Mouse (Mus musculus) splenic B cell, adult 2 months (primary cell): ENCODE measurements around the gene Angptl8.

ENCODE experiments used
- DNase-seq: peaks from one replicate; pipeline ENCODE4 v3.0.0-alpha.2; 2011; ENCODE audit warnings: low read depth, low spot score
- H3K27me3 ChIP-seq: 2 replicates; pipeline ENCODE4 v1.6.1; 2012; ENCODE audit warnings: mild to moderate bottlenecking, low read length, moderate library complexity, mixed read lengths; ENCODE audit not compliant: control insufficient read depth, poor library complexity, insufficient read depth, severe bottlenecking
- H3K36me3 ChIP-seq: 2 replicates; pipeline ENCODE4 v1.6.1; 2012; ENCODE audit warnings: mild to moderate bottlenecking, low read length, moderate library complexity, mixed read lengths; ENCODE audit not compliant: control insufficient read depth, poor library complexity, insufficient read depth, severe bottlenecking

Angptl8 gene

DNA sequence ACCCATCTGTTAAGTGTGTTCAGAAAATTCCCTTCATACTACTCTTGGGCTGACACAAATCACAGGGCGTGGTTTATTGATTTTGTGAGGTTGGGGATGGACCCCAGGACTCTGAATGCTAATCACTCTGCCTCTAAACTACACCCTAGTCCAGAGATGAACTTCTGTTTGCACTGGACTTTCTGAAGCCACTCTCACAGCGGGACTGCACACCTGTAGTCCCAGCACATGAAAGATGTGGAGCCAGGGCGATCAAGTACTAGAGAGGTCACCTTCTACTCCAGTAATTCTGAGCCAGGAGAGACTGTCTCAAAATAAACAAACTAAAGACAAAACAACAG lies 36.3 kb upstream of the Angptl8 start:
- no peaks in the 10 kb centered on the region for H3K36me3 ChIP-seq
- no peak for DNase-seq
- H3K27me3 ChIP-seq: no peaks in the 10 kb centered on the region

DNA sequence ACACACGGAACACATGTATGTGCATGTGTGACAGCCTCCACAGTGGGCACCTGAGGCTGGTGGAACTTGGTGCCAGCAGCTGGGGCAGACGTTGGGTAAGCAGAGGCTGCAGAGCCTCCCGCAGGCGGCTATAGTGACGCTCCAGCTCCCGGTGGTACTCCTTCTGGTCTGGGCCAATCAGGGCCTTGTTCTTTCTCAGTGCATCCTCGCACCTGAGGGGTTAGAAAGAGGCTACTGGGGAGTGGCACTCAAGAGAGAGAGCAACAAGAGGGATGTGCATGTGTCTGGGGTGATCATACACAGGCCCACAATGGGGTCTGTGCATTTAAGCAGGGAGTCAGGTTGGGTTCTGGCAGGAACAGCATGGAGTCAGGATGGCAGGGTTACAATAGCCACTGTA lies 34.2 kb upstream of the Angptl8 start:
- no peaks in the 10 kb centered on the region for H3K36me3 ChIP-seq

DNA sequence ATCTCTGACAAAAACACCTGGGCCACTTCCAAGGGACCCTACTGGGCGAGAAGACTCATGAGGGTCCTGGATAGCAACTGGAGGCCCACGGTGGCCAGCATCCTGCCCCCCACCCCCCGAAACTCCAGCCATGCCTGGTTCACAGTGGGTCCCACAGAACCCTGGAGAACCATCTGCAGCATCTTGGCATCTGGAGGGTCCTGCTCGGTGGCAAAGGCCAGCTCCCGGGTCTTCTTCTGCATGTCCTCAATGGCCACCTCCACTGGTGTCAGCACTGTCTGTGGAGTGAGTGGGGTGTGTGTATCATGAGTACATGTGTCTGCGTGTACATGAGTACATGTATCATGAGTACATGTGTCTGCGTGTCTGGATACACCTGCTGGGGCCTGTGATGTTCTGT lies 33.7 kb upstream of the Angptl8 start:
- Histone ChIP-seq H3K36me3 (no peaks in the 10 kb centered on the region), H3K27me3 (no peaks in the 10 kb centered on the region)

More for the DNA sequence above, 34.2 kb upstream of the Angptl8 start:
- H3K27me3 ChIP-seq: no peaks in the 10 kb centered on the region
- DNase-seq: no peak

DNA sequence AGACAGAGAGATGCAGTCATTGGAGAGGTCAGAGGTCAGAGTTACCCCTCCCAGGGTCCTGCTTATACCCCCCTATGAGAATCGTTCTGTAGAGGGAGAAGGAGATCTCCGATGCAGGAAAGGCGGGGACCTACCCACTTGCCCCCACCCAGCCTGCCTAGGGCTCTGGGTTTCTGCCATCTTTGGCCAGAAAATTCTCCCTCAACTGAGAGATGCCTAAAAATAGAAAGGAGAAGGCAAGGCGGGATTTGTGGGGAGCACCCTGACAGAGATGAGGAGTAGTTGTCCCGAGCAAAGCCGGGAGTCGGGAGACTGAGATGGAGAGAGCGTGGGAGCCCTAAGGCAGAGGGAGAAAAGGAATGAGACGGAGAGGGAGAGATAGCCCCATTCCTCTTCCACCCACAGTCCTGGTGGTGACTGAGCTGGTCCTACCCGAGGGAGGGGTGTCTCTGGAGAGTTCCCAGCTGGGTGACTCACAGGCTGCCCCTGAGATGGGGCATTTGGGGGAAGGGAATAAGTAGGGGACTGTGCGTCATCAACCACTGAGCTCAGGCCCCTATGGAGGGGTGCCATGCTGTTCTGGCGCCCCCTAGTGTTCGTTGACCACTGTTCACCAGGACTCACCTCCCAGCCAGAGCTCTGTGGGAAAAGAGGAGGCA lies 31.2 kb upstream of the Angptl8 start:
- peak; percentile 84 for DNase-seq
- no peaks in the 10 kb centered on the region for H3K36me3 ChIP-seq
- H3K27me3 ChIP-seq: no peaks in the 10 kb centered on the region

More for the DNA sequence above, 33.7 kb upstream of the Angptl8 start:
- DNase-seq: no peak

DNA sequence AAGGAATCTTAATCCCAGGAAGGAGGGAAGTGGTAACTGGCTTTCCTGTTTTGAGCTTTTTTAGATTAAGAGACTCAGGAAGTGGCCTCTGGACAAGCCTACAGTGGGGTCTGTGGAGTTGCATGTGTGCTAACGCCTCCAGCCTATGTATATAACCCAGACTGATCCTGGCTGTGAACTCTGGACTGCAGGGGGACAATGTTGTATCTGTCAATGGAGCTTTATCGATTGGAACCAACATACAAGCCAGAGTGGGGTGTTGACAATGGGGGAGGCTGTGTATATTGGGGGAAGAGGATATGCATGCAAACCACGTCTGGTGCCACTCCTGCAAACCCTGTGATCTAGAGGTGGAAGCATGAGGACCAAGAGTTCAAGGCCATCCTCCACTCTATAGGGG lies 28.9 kb upstream of the Angptl8 start:
- H3K36me3 ChIP-seq: no peaks in the 10 kb centered on the region
- no peak for DNase-seq
- H3K27me3 ChIP-seq: no peaks in the 10 kb centered on the region

DNA sequence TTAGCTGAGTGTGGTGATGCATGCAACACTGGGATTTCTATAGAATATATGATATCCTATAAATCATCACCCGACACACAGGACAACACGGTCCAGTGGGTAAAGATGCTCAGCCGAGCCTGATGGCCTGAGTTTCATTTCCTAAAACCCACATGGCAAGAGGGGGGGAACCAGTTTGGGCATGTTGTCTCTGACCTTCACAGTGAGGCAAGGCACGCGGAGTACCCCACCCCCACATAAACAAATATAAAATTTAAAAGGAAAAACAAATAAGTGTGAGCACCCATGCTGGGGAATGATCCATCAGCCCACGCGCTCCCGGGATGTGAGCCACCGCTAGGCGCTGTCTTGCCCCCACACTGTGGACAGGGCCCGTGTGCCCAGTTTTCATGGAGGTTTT lies 28.3 kb upstream of the Angptl8 start:
- DNase-seq: no peak
- H3K27me3 ChIP-seq: no peaks in the 10 kb centered on the region
- H3K36me3 ChIP-seq: no peaks in the 10 kb centered on the region

DNA sequence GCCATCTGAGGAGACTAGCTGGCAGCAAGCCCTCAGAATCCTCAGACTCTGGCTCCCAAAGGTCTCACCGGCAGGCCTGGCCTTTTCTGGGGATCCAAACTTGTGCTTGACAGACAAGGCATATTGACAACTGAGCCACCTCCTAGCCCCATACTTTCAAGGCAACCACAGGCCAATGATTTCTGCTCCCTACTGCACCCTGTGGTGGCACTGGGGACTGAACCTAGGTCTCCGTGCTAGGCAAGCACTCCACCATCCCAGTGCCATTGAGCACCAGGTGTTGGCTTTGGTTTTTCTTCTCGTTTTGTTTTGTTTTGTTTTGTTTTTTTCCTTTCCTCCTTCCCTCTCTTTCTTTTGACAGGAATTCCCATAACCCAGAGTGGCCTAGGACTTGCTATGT lies 26.7 kb upstream of the Angptl8 start:
- Histone ChIP-seq H3K27me3 (no peaks in the 10 kb centered on the region), H3K36me3 (no peaks in the 10 kb centered on the region)
- DNase-seq: peak; percentile 30

DNA sequence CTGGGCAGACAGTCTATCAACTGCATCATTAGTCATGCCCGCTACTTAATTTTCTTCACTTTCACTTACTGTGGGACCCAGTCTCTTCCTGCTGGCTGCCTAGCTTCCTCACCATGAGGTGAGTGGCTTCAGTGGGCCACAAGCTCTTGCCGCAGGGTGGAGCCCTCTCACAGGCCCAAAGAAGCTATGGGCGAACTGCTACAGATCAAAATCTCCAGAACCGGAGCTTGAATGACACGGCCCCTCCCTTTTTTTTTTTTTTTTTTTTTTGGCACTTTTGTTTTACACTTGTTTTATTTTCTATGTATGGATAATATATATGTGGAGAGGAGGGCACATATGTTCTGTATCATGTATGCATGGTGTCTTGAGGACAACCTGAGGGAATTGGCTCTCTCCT lies 24.1 kb upstream of the Angptl8 start:
- Histone ChIP-seq H3K27me3 (no peaks in the 10 kb centered on the region), H3K36me3 (no peaks in the 10 kb centered on the region)
- DNase-seq: no peak

DNA sequence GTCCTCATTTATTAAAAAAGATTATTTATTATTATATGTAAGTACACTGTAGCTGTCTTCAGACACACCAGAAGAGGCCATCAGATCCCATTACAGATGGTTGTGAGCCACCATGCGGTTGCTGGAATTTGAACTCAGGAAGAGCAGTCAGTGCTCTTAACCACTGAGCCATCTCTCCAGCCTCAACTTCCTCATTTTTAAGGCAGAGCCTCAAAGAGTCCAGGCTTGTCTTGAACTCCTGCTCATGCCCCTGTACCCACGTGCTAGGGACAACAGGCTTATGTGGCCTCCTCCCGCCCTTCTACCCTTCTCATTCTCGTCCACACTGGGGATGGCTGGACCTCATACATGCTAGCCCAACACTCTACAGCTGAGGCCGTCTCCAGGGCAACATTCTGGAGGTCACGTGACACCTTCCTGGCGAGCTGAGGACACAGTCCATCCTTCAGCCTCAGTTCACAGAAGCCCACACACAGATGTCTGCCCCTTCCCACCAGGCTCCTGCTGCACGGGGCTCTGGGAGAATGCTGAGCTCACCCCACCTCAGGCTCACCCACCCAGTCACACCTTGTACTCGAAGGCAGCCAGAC lies 18.5 kb upstream of the Angptl8 start:
- Histone ChIP-seq H3K27me3 (no peaks in the 10 kb centered on the region), H3K36me3 (no peaks in the 10 kb centered on the region)
- DNase-seq: peak; percentile 6

DNA sequence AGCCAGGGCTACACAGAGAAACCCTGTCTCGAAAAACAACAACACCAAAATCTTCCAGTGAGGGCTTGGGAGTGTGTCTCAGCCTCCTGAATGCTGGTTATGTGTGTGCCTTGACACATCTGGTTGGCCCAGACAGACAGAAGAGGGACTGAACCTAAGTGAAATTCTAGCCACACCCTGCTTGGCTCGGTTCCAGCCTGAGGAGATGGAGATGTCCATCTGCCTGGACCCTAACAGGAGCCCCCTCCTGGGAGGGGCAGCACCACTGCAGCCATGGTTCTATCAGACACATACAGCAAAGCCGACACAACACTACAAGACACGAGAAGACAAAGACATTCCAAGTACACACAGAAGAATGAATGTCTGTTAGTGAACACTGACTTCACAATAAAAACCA lies 17.2 kb upstream of the Angptl8 start:
- no peaks in the 10 kb centered on the region for H3K36me3 ChIP-seq
- H3K27me3 ChIP-seq: no peaks in the 10 kb centered on the region
- DNase-seq: no peak

DNA sequence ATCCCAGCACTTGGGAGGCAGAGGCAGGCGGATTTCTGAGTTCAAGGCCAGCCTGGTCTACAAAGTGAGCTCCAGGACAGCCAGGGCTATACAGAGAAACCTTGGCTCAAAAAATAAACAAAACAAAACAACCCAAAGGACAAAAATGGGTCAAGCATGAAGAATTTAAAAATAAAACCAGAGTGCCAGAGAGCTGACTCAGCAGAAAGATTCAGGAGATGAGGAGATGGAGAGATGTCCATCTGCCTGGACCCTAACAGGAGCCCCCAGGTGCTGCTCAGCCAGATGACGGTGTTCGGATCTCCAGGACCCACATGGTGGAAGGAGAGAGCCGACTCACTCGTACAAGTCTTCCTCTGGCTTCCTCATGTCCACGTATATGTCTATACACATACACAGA lies 16.7 kb upstream of the Angptl8 start:
- Histone ChIP-seq H3K27me3 (no peaks in the 10 kb centered on the region), H3K36me3 (no peaks in the 10 kb centered on the region)
- DNase-seq: no peak

DNA sequence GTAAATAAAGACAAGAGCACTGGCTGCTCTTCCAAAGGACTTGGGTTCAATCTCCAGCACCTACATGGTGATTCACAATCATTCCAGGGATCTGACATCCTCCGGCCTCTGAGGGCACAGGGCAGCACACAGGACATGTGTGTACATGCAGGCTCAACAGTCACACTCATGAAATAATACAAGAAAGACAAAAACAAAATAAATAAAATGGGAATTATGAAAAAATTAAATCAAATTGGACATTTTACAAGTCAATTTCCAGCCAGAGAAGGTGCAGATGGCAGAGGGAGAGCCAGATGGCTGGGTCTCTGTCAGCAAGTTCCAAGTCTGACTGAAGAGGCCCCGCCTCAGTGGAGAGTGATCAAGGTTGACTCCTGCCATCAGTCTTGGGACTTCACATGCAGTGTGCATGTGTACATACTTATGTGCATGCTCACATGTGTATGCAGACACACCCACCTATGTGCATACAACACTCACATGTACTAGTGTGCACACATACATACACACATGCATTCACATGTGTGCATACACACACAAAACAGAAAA lies 16.1 kb upstream of the Angptl8 start:
- Histone ChIP-seq H3K36me3 (no peaks in the 10 kb centered on the region), H3K27me3 (no peaks in the 10 kb centered on the region)
- DNase-seq: no peak

DNA sequence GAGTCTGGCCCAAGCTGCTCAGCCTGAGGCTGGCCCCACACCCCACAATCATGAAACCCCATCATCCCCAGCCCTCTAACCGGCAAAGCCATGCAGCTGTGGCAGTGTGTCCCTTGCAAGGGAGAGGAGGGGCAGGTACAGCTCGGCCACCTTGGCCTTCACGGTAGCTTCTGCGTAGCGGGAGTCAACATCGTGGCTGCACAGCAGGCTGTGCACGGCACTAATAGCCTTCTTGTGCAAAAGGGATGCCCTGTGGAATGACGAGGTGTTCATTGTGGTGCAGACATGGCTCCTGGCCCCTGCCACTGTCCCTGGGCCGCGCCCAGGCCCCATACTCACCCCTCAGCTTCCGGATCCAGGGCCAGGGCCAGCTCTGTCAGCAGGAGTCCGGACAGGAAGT lies 15.1 kb upstream of the Angptl8 start:
- no peak for DNase-seq
- H3K27me3 ChIP-seq: no peaks in the 10 kb centered on the region
- H3K36me3 ChIP-seq: no peaks in the 10 kb centered on the region

DNA sequence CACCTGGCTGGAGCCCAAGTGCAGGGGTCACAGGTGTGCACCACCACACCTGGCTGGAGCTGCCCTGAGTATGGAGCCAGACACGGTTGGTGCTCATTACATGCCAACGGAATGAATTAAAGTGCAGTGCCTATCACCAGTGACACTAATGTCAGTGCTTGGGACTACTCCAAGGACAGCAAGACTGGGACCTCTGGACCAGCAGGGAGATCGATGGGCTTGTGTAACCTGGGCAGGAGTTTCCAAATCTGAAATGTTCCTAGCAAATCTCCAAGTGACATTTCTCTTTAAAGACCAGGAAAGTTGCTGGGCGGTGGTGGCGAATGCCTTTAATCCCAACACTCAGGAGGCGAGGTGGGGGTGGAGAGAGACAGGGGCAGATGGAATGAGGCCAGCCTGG lies 12.6 kb upstream of the Angptl8 start:
- Histone ChIP-seq H3K36me3 (no peaks in the 10 kb centered on the region), H3K27me3 (no peaks in the 10 kb centered on the region)
- no peak for DNase-seq

DNA sequence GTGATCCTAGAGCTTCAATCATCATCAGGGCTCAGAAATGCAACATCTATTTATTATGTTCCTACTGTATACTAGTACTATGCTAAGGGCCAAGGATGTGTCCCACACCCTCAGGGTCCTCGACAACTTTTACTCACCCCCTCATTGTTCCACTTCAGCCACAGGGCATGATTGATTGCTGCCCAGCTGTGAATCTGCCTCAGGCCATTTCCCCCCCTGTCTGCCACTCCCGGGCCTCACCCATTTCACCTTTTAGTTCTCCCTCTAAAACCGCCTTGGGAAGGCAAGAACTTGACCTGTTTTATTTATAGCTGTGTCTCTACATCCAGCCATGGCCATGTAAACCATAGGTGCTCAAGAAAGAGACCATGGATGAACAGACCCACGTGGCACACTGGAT lies 11.4 kb upstream of the Angptl8 start:
- DNase-seq: no peak
- Histone ChIP-seq H3K27me3 (no peaks in the 10 kb centered on the region), H3K36me3 (no peaks in the 10 kb centered on the region)

DNA sequence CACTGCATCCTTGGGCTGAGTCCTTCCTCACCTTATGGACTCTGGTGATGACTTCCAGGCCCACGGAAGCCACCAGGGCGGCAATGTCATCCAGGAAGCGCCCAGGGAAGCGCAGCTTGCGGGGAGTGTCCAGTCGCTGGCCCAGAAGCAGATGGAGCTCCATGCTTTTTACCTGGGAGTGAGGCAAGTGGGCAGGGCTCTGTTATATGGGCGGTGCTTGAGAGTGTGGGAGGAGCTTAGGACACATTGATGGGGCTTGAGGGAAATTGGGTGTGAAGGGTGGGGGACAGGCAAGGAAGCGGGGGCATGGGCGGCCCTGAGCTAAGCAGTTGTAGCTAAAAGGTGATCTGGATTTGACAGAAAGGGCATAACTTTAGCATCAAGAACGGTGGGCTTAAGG lies 10.9 kb upstream of the Angptl8 start:
- Histone ChIP-seq H3K36me3 (no peaks in the 10 kb centered on the region), H3K27me3 (no peaks in the 10 kb centered on the region)
- no peak for DNase-seq
